Mouse (Mus musculus) hindbrain, embryonic 16.5 days (tissue): ENCODE data around the gene Tex38. TPM values are rescaled to one million over a fixed set of nuclear protein-coding genes. Genes with fewer than 3 reads are reported as not detected.

Source experiments
- ATAC-seq: fragments of 200-750 bp; cut with Nextera tagmentation; 2 replicates; pipeline ENCODE4 v1.8.0; 2017; ENCODE audit warnings: moderate TSS enrichment, moderate library complexity
- H3K27ac ChIP-seq: fragments of 300-500 bp; sonication (generic); 2 replicates; pipeline ENCODE4 v1.5.1; 2014; ENCODE audit warnings: low read depth, mild to moderate bottlenecking, control low read depth, low read length, moderate library complexity
- H3K27me3 ChIP-seq: fragments of 300-500 bp; sonication (generic); replicated peaks from 2 replicates; pipeline ENCODE4 v1.6.1; 2014; ENCODE audit warnings: low read length; ENCODE audit not compliant: control insufficient read depth, insufficient read depth
- H3K36me3 ChIP-seq: fragments of 300-500 bp; sonication (generic); 2 replicates; pipeline ENCODE4 v1.6.1; 2014; ENCODE audit warnings: mild to moderate bottlenecking, low read length, moderate library complexity, mixed read lengths; ENCODE audit not compliant: control insufficient read depth, insufficient read depth
- H3K4me1 ChIP-seq: fragments of 300-500 bp; sonication (generic); 2 replicates; pipeline ENCODE4 v1.6.1; 2014; ENCODE audit warnings: low read depth, low read length; ENCODE audit not compliant: control insufficient read depth, insufficient read depth
- H3K4me2 ChIP-seq: fragments of 300-500 bp; sonication (generic); 2 replicates; pipeline ENCODE4 v1.6.1; 2014; ENCODE audit warnings: mild to moderate bottlenecking, low read length, control low read depth, moderate library complexity
- H3K4me3 ChIP-seq: fragments of 300-500 bp; sonication (generic); 2 replicates; pipeline ENCODE4 v1.5.1; 2014; ENCODE audit warnings: mild to moderate bottlenecking, low read length, control low read depth, moderate library complexity
- H3K9ac ChIP-seq: fragments of 300-500 bp; sonication (generic); 2 replicates; pipeline ENCODE4 v1.6.1; 2014; ENCODE audit warnings: low read depth, mild to moderate bottlenecking, control low read depth, low read length, moderate library complexity
- H3K9me3 ChIP-seq: fragments of 300-500 bp; sonication (generic); 2 replicates; pipeline ENCODE4 v1.6.1; 2014; ENCODE audit warnings: mild to moderate bottlenecking, low read length, moderate library complexity; ENCODE audit not compliant: control insufficient read depth
- WGBS: fragments of 180-500 bp; shearing (Covaris S2); extraction: QIAGEN DNeasy Blood & Tissue Kit; methylation state at CpG from one replicate; pipeline ENCODE4 v1.1.7; 2014; 5-methylcytosine and 5-hydroxymethylcytosine counted together
- polyA plus RNA-seq: library from polyadenylated mRNA; unstranded; fragments of >200 nt; fragmentation: Nextera tagmentation; extraction: Ambion mirVana; gene quantifications from 2 replicates; pipeline ENCODE4 v1.2.1, GENCODE M21; 2015

The Tex38 gene
- polyA plus RNA-seq, 1 experiment from 2014 or later = 0.33 TPM

DNA sequence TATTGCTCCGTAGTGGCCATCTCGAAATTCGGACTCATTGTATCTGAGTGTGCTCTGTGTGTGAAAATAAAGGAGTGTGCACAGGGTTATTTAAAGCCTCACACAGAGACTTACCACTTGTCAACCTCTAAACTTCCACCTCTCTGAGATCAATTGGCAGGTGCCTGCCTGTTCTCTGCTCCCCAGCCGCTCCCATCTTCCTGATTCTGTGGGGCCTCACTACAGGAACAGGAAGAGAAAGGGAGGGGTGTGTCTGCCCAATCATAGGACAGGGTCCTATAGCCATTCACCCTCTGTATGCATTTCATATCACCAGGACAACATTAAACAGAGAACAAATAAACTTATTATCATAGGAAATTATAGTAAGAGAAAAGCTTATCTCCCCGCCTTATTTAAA, 47.1 kb downstream of the Tex38 start:
- Histone ChIP-seq H3K9me3 (no peaks in the 10 kb centered on the region), H3K36me3 (no peaks in the 10 kb centered on the region), H3K27me3 (no peaks in the 10 kb centered on the region; the same call in 1 of the 2 replicates), H3K4me2 (no peak overlapping the region), H3K27ac (no peak overlapping the region), H3K9ac (no peak overlapping the region), H3K4me3 (no peak overlapping the region), H3K4me1 (peaks cover 7% of the 10 kb centered on the region)
- 82% methylated on average over 5 of the region's 5 CpGs for WGBS
- no peak for ATAC-seq

DNA sequence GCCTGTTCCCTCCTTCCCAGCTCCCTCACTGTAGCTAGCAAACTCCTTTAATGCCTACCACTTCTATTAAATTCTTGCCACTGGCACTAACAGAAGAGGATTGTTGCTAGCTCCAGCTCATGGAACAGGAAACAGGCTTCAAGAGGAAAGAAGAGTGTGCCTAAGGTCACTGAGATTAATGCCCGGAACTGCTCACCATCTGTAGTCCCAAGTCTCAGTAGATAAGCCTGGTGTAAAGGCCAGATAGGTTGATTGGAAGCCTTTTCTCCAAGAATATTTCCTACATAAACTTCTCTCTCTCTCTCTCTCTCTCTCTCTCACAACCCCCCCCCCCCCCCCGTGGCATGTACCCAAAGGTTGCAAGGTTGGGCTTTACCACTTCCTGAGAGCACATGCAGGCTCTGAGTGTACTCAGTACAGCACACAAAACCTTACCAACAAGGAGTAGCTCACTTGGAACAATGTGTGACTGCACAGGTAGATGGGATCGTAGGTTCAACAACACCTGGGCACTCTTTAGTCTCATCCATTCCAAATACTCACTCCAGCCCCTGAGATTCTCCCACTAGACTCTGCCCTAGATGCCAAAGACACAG, 48.5 kb downstream of the Tex38 start:
- no peak for ATAC-seq
- H3K4me1 ChIP-seq = no peaks in the 10 kb centered on the region
- 85% methylated on average over 2 of the region's 3 CpGs for WGBS

GRCm38 (mm10) chr4:115731588-115732222, 49.1 kb downstream of the Tex38 start:
- no peaks in the 10 kb centered on the region for H3K36me3 ChIP-seq
- H3K4me1 ChIP-seq = no peaks in the 10 kb centered on the region
- no peaks in the 10 kb centered on the region; the same call in 1 of the 2 replicates for H3K27me3 ChIP-seq
- no peak overlapping the region for H3K4me2 ChIP-seq
- no peaks in the 10 kb centered on the region for H3K9me3 ChIP-seq
- peak; percentile 88 for ATAC-seq
- WGBS = 22% methylated on average over 7 of the region's 7 CpGs
- H3K27ac ChIP-seq = no peak overlapping the region
- no peak overlapping the region for H3K4me3 ChIP-seq
- H3K9ac ChIP-seq = no peak overlapping the region

More for the DNA sequence above, 48.5 kb downstream of the Tex38 start:
- H3K9ac ChIP-seq = no peak overlapping the region
- H3K36me3 ChIP-seq = no peaks in the 10 kb centered on the region
- no peak overlapping the region for H3K27ac ChIP-seq
- H3K4me3 ChIP-seq = no peak overlapping the region
- no peak overlapping the region for H3K4me2 ChIP-seq
- H3K27me3 ChIP-seq = no peaks in the 10 kb centered on the region; the same call in 1 of the 2 replicates
- no peaks in the 10 kb centered on the region for H3K9me3 ChIP-seq

Other genes with a start within 250 kb of the Tex38 start
- gene Cyp4a31, start 217.4 kb downstream of the Tex38 start, polyA plus RNA-seq = not detected in 2 replicates
- gene Cyp4a32, start 180.0 kb downstream of the Tex38 start, polyA plus RNA-seq = not detected in 2 replicates
- 1.3 and 1.7 TPM in 2 replicates for gene Cyp4b1, start 133.3 kb downstream of the Tex38 start, polyA plus RNA-seq
- 16.1 and 19.0 TPM in 2 replicates for gene Efcab14, start 43.3 kb downstream of the Tex38 start, polyA plus RNA-seq
- 37.7 and 38.6 TPM in 2 replicates for gene Atpaf1, start 3.8 kb upstream of the Tex38 start, polyA plus RNA-seq
- gene Mob3c, start 47.1 kb upstream of the Tex38 start, polyA plus RNA-seq = 4.9 and 7.8 TPM in 2 replicates
- 22.3 and 24.9 TPM in 2 replicates for gene Mknk1, start 58.2 kb upstream of the Tex38 start, polyA plus RNA-seq
- 0.45 TPM in 1 of 2 replicates, not detected in the other for gene Kncn, start 103.4 kb upstream of the Tex38 start, polyA plus RNA-seq
- gene 6430628N08Rik, start 109.6 kb upstream of the Tex38 start, polyA plus RNA-seq = 0.41 and 0.44 TPM in 2 replicates
- gene Dmbx1, start 158.9 kb upstream of the Tex38 start, polyA plus RNA-seq = 5.8 and 6.8 TPM in 2 replicates
- 23.8 and 27.5 TPM in 2 replicates for gene Faah, start 236.9 kb upstream of the Tex38 start, polyA plus RNA-seq